24 mouse cellular contexts compared by ENCODE assay signal in the genomic region with DNA sequence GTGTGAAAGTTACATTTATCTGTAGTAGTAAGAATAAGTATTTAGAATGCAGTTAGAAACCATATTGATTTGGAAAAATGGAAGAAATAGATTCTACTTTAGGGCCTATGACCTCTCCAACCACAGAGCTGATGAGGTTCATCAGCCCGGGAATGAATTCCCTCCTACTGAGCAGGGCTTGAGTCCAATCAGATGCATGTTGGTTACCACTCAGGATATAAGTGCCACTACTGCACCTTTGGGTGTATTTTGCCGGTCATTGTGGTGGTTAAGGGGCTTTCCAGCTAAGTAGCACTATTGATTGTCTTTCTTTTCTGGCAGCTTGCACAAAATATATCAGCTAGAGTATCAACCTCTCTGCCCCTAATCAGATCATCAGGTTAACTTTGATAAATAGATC.
DNase-seq lines count a peak whose midpoint lies in the region; ATAC-seq lines count a peak whose summit lies in the region.
"Had no signal": no experiment of that assay in that cellular context is flagged by ENCODE, and none has a peak within 500 bp of the region (broad histone marks: within the 10 kb centered on the region; RNA-seq: fewer than 3 reads in every experiment).

No protein-coding gene starts in this region.

- no peak overlapping the region for H3K27ac ChIP-seq in intestine, embryonic 16.5 days (ENCODE audit: low read length)
- H3K27ac ChIP-seq: embryonic facial prominence, embryonic 13.5 days; embryonic facial prominence, embryonic 15.5 days; forebrain, embryonic 10.5 days; forebrain, embryonic 12.5 days had no signal

- no peak overlapping the region for H3K4me2 ChIP-seq in intestine, embryonic 16.5 days (ENCODE audit: low read depth, low read length)
- H3K4me2 ChIP-seq: embryonic facial prominence, embryonic 13.5 days; embryonic facial prominence, embryonic 15.5 days; forebrain, embryonic 12.5 days had no signal

- no peaks in the 10 kb centered on the region for H3K36me3 ChIP-seq in intestine, embryonic 16.5 days (ENCODE audit: control insufficient read depth, insufficient read depth, low read length)
- H3K36me3 ChIP-seq: embryonic facial prominence, embryonic 13.5 days; embryonic facial prominence, embryonic 15.5 days; forebrain, embryonic 10.5 days; forebrain, embryonic 12.5 days; G1E had no signal

- no peaks in the 10 kb centered on the region for H3K27me3 ChIP-seq in intestine, embryonic 16.5 days (replicated peaks; ENCODE audit: control insufficient read depth, insufficient read depth, low read length)
- H3K27me3 ChIP-seq: embryonic facial prominence, embryonic 13.5 days; embryonic facial prominence, embryonic 15.5 days; forebrain, embryonic 12.5 days; Patski had no signal

- WGBS in intestine, embryonic 16.5 days, result 82% methylated on average over 2 of the region's 2 CpGs

- no peaks in the 10 kb centered on the region for H3K9me3 ChIP-seq in intestine, embryonic 16.5 days (ENCODE audit: control insufficient read depth, low read length)
- H3K9me3 ChIP-seq: embryonic facial prominence, embryonic 13.5 days; embryonic facial prominence, embryonic 15.5 days; forebrain, embryonic 10.5 days; forebrain, embryonic 12.5 days had no signal

- peak; percentile 56 for ATAC-seq in common myeloid progenitor, adult 5-6 weeks (replicated peaks; ENCODE audit: low read depth, poor library complexity, severe bottlenecking)
- ATAC-seq in intestine, embryonic 16.5 days, result no peak
- ATAC-seq: activated CD4-positive, CD25-positive, alpha-beta regulatory T cell, adult 4 months; forebrain, embryonic 14.5 days; forebrain, embryonic 16.5 days had no signal

- DNase-seq in heart, adult 11 months, result peak; percentile 83
- DNase-seq in heart, adult 18-20 months, result no peak
- no peak for DNase-seq in frontal cortex, postnatal 25 days (ENCODE audit: low spot score in 2 of 2)
- DNase-seq: adrenal gland, adult 8-10 months; adrenal gland, postnatal 14 days; adrenal gland, postnatal 36 days; cerebellum, adult 11-12 months; cerebellum, adult 2 months; cerebellum, adult 9-10 months; cerebellum, postnatal 10 days; cerebellum, postnatal 25 days; embryo, embryonic 11 days had no signal

- no peak overlapping the region for H3K4me3 ChIP-seq in intestine, embryonic 16.5 days (ENCODE audit: low read length)
- H3K4me3 ChIP-seq: embryonic facial prominence, embryonic 13.5 days; embryonic facial prominence, embryonic 15.5 days; erythroblast, embryonic 14.5 days; forebrain, embryonic 10.5 days; forebrain, embryonic 12.5 days had no signal

- no peak overlapping the region for H3K9ac ChIP-seq in intestine, embryonic 16.5 days (ENCODE audit: low read depth, low read length)
- H3K9ac ChIP-seq: embryonic facial prominence, embryonic 13.5 days; embryonic facial prominence, embryonic 15.5 days; forebrain, embryonic 12.5 days had no signal

- H3K4me1 ChIP-seq in intestine, embryonic 16.5 days (ENCODE audit: control insufficient read depth, insufficient read depth, low read length), result no peaks in the 10 kb centered on the region
- H3K4me1 ChIP-seq: embryonic facial prominence, embryonic 13.5 days; embryonic facial prominence, embryonic 15.5 days; forebrain, embryonic 10.5 days; forebrain, embryonic 12.5 days had no signal
